Mouse (Mus musculus): ENCODE data around the gene Hps6.

Hps6 gene

DNA sequence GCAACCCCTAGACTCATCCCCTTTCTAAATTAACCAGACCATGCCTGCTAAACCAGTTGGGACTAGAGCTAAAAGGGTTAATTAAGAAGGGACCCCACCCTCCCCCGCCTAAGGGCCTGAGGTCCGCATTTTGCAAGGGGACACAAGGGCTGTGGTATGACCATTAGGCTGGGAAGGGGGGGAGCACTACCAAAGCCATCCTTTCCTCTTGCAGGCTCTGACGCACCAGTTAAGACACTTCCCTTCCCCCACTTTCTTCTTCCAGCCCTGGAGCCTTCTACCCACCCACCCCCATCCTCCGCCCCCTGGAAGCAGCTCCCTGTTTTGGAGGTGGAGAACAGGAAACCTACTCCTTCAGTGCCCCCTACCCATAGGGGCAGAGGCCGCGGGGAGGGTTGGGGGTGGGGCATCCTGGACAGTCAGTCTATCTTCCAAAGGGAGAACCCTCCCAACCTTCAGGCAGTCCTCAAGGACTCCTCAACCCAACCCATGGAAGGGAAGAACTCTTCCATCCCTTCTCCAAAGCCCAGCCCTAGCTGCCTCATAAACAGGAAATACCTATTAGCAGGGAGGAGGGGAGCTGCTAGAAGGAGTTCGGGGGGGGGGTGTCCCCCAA, 42.5 kb downstream of the Hps6 start:
- peak; percentile 74 for DNase-seq

DNA sequence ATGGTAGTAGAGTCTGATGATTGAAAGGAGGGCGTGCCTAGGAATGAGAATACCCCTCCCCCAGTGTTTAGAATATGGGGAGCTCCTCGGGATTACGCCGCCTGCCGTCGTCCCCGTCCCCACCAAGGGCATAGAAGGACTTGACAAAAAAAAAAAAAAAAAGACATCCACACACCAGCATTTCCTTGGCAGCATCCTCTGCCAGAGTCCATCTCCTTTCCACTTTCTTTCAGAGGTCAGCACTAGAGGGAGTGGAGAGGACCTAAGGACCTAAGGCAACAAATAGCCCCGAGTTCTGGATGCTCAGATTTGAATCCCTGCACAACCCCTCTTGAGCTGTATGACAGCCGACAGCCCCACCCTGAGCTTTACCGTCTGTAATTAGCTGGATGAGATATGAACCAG, 43.3 kb downstream of the Hps6 start:
- DNase-seq: no peak

DNA sequence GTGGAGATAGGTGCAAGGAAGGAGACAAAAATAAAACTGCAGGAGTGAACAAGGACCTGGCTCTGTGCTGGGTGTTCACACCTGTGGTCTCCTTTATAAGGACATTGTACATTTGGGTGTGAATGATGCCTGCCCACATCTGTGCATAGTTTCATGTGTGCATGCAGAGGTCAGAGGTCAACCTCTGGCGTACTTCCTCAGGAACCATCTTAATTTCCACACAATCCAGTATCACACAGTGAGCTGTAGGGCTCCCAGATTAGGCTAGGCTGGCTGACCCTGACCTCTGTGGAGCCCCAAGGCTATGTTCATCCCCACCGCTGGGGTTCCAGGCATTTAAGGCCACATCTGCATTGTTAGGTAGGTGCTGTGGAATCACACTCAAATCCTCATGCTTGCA, 44.1 kb downstream of the Hps6 start:
- DNase-seq: no peak

DNA sequence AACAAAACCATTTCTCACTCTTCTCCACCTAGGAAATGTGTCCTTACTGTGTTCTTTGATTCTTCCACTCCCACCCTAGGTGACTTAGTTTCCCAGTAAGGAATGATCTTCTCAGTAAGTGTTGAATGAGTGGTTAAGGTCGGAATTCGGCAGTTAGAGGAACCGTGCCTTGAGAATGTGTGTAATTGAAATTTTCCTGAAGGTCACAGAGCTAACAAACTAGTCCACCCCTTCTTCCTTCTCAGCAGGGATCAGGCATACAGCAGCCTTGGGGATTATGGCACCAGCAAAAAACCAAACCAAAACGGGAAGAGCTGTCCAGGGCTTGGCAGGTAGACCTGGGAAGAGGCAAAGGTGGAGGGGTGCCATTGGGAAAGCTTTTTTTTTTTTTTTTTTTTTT, 45.8 kb downstream of the Hps6 start:
- no peak for DNase-seq

DNA sequence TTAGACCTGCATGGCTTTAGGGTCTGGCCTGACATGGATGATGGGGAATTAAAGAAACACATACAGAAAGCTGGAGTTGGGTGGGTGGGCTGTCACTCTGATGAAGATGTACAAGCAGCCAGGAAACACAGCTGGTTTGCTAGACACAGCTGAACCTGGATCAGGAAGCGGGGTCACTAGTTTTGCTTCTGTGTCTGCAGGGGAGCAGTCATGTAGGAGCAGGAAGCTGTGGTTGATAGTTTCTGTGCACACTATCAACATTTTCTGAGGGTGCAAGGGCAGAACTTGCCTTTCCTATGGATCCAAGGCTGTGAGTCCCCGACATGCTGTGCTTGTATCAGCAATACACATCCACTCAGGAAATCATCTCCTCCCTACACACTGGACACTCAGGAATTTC, 47.2 kb downstream of the Hps6 start:
- no peak for DNase-seq

Measured in kidney, adult 9 months (tissue).